In the genomic region with DNA sequence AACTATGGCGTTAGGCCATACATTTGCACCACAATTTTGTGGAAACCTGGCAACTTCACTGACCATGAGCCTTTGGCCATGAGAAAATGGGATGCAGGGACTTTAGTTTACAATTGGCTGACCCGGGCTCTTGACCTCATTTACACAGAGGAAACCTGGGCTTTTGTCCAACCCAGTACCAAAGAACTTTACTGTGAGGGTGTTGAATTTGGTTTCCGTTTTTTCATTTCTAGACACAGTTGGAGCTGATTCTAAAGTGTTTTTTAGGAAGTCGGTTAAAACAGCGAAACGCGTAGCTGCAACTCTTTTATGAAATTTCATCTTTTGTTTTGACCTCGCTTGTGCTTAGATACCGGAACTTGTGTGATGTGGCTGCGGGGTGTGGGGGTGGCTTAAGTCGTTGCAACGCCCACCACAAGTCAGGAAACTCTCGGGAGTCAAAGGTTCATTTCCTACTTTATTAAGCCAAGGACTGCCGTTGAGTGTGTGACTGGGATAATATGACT, we compare ENCODE assay signal across 8 mouse cellular contexts.
A peak's percentile ranks its signal among the peaks of the same experiment; 100 is the strongest.
DNase-seq lines count a peak whose midpoint lies in the region; ATAC-seq and TF ChIP-seq lines count a peak whose summit lies in the region.

No protein-coding gene starts in this region.

- no peaks in the 10 kb centered on the region for H3K36me3 ChIP-seq in stomach, embryonic 16.5 days (ENCODE audit: control insufficient read depth, insufficient read depth, low read length)
- no peaks in the 10 kb centered on the region for H3K36me3 ChIP-seq in stomach, postnatal 0 days (ENCODE audit: control insufficient read depth, insufficient read depth, low read length)
- H3K36me3 ChIP-seq in splenic B cell, adult 2 months (ENCODE audit: control insufficient read depth, insufficient read depth, low read length, poor library complexity, severe bottlenecking), result no peaks in the 10 kb centered on the region

- no peaks in the 10 kb centered on the region for H3K9me3 ChIP-seq in stomach, embryonic 16.5 days (replicated peaks; ENCODE audit: control insufficient read depth, low read length)
- no peaks in the 10 kb centered on the region for H3K9me3 ChIP-seq in stomach, postnatal 0 days (ENCODE audit: control insufficient read depth, low read length)

- no peak overlapping the region for H3K9ac ChIP-seq in stomach, embryonic 16.5 days (ENCODE audit: low read length)
- no peak overlapping the region for H3K9ac ChIP-seq in stomach, postnatal 0 days (ENCODE audit: low read length)

- 61% methylated on average over 14 of the region's 14 CpGs for WGBS in stomach, embryonic 16.5 days
- 61% methylated on average over 14 of the region's 14 CpGs for WGBS in stomach, postnatal 0 days

- peak overlapping the region; percentile 29; the same call in 1 of the 2 replicates for H3K27ac ChIP-seq in stomach, embryonic 16.5 days (ENCODE audit: low read length)
- H3K27ac ChIP-seq in stomach, postnatal 0 days (replicated peaks), result no peak overlapping the region

- peak; percentile 69 for ATAC-seq in stomach, embryonic 16.5 days (ENCODE audit: insufficient read depth, low FRiP score)
- ATAC-seq in stomach, postnatal 0 days (ENCODE audit: low FRiP score, low TSS enrichment), result no peak

- no peak overlapping the region for H3K4me2 ChIP-seq in stomach, embryonic 16.5 days (ENCODE audit: low read depth, low read length)
- H3K4me2 ChIP-seq in stomach, postnatal 0 days (replicated peaks; ENCODE audit: low read depth), result no peak overlapping the region

- no peak overlapping the region for H3K4me3 ChIP-seq in stomach, embryonic 16.5 days (replicated peaks; ENCODE audit: low read length)
- H3K4me3 ChIP-seq in stomach, postnatal 0 days (ENCODE audit: low read depth, low read length), result no peak overlapping the region

- no peak for TF ChIP-seq EP300 in stomach, postnatal 0 days (optimal IDR thresholded peaks at IDR 0.05)

- no peaks in the 10 kb centered on the region for H3K27me3 ChIP-seq in stomach, embryonic 16.5 days (ENCODE audit: control insufficient read depth, insufficient read depth, low read length)
- no peaks in the 10 kb centered on the region for H3K27me3 ChIP-seq in stomach, postnatal 0 days (ENCODE audit: control insufficient read depth, insufficient read depth, low read length)
- no peaks in the 10 kb centered on the region for H3K27me3 ChIP-seq in splenic B cell, adult 2 months (ENCODE audit: control insufficient read depth, insufficient read depth, low read length, poor library complexity, severe bottlenecking)

- H3K4me1 ChIP-seq in stomach, embryonic 16.5 days (ENCODE audit: control insufficient read depth, insufficient read depth, low read length), result peaks cover 9% of the 10 kb centered on the region; the same call in 1 of the 2 replicates
- no peaks in the 10 kb centered on the region for H3K4me1 ChIP-seq in stomach, postnatal 0 days (replicated peaks; ENCODE audit: control insufficient read depth, insufficient read depth)

- no peak for TF ChIP-seq CTCF in stomach, postnatal 0 days (IDR thresholded peaks at IDR 0.05; ENCODE audit: low read depth)

- peak; percentile 38 for DNase-seq in adrenal gland, postnatal 14 days
- no peak for DNase-seq in adrenal gland, adult 18-20 months (ENCODE audit: low spot score in 2 of 2)
- no peak for DNase-seq in stomach, postnatal 0 days (ENCODE audit: low spot score)
- DNase-seq in kidney, postnatal 4 days, result peak; percentile 41 to 63
- peak; percentile 3 for DNase-seq in splenic B cell, adult 2 months (ENCODE audit: low read depth, low spot score)
- no peak for DNase-seq in layer of hippocampus, postnatal 25 days (ENCODE audit: extremely low spot score in 1 of 2, low spot score in 1 of 2)
- DNase-seq in layer of hippocampus, postnatal 36 days, result no peak

Comparison
In these comparisons a context has a peak if more than half of its experiments do, and no peak if none do; other contexts are left out.
1. DNase-seq: peak in adrenal gland, postnatal 14 days (single experiment), kidney, postnatal 4 days (2 of 2) and splenic B cell, adult 2 months (single experiment); none in adrenal gland, adult 18-20 months (0 of 2), stomach, postnatal 0 days (single experiment), layer of hippocampus, postnatal 25 days (0 of 2) and layer of hippocampus, postnatal 36 days (0 of 2).